Mouse (Mus musculus) G1E-ER4 (cell line): ENCODE measurements around the gene Tmem131l. TPM values are rescaled to one million over a fixed set of nuclear protein-coding genes. Genes with fewer than 3 reads are reported as not detected.

Experiments used
- GATA1 ChIP-seq: IDR thresholded peaks from one replicate; pipeline ENCODE4 v1.8.0; 2012; ENCODE audit warnings: low read length, inconsistent platforms
- polyA plus RNA-seq: library from polyadenylated mRNA; stranded (reverse); fragments of >175 nt; gene quantifications from 2 replicates; pipeline ENCODE4 v1.2.3, GENCODE M21; 2012

The Tmem131l gene
- polyA plus RNA-seq, 1 experiment = 39.4 TPM

DNA sequence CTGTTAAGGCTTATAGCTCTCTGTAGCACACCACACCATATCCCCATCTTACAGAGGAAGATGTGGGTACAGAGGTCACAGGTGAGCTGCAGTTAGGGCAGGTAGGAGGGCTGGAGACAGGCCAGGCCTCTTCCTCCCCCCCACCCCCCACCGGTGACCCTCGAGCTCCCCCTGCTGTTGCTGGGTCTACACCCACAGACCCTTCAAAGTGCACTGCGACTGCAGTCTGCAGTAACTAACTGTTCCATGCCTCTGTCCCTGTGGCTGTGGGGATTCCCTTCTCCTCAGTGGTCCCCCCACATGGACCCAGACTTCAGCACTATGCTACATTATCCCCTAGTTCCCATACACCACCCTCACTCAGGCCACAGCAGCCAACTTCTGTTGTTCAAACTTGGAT is 144.2 kb downstream of the Tmem131l start:
- TF ChIP-seq GATA1 = no peak

GRCm38 (mm10) chr3:83895111-83895510 is 144.9 kb downstream of the Tmem131l start:
- no peak for TF ChIP-seq GATA1

- no peak for TF ChIP-seq GATA1
These were observed 154.8 kb downstream of the Tmem131l start for GRCm38 (mm10) chr3:83885163-83885562.

DNA sequence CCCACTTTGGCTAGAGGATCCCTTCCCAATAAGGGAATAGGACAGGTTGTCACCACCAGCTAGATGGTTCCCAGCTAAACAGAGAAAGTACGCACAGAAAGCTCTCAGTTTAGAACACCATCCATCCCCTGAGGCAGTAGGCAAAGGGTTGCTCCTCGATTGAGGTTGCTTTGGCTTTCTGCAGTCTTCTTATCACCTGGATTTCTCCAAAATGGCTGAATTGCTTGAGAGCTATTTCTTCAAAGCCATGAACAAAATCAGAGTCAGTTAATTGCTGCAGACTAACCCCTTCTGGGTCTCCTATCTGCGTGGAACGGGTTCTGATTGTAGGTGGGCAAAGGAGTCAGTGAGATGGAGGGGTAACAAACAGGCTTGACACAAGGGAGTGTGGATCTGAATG is 161.2 kb downstream of the Tmem131l start:
- no peak for TF ChIP-seq GATA1

DNA sequence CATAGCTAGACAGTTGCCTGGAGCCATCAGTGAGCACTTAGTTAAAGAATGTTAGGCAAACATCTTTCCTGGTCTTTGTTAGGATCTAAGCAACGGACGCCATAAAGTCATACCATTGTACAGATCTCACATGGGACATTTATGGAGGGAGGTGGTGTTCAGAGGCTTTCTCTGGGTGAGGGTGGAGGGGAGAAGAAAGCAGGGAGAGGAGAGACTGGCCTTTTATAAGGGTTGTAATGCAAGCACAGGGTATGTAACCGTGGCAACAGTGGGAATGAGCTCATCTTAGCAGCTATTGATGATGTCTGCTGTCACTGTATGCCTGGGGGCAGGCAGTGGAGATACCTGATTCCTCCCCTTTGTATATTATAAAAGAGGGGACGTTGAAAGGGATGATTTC is 163.7 kb downstream of the Tmem131l start:
- TF ChIP-seq GATA1 = no peak

DNA sequence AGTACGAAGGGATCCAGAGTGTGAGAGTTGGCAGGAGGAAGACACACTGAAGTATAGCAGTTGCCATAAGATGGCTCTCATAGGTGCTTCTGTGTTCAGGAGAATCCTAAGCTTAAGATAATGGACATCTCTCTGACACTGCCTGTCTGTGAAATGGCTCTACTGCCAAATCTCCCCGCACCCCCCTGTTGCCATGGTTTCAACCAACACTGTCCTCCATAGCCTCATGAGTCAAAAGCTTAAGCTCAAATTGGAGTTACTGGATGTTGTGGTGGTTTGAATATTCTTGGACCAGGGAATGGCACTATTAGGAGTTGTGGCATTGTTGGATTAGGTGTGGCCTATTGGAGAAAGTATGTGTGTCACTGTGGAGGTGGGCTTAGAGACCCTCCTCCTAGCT is 170.2 kb downstream of the Tmem131l start:
- TF ChIP-seq GATA1 = no peak

DNA sequence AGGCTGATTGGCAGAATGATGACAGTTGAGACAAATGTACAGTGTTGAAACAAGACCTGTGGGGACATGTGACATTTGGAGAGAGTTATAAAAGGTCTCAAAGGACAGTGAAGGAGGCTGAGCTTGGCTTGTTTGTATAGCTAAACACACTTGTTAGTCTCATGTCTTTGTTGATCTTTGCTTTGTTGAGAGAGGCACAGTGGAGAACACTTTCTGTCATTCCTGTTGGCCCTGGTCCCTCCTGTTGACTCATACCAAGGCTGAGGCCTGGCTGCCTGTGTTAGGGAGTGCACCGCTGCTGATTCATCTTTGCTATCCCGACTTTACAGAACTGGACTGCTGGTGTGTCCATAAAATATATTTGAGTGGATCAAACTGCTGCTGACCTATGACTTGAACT is 174.8 kb downstream of the Tmem131l start:
- no peak for TF ChIP-seq GATA1

- no peak for TF ChIP-seq GATA1
These were observed 175.9 kb downstream of the Tmem131l start for GRCm38 (mm10) chr3:83864064-83864548.

- TF ChIP-seq GATA1 = no peak
These were observed 177.0 kb downstream of the Tmem131l start for GRCm38 (mm10) chr3:83862956-83863355.

GRCm38 (mm10) chr3:83859595-83859994 is 180.4 kb downstream of the Tmem131l start:
- TF ChIP-seq GATA1 = no peak

GRCm38 (mm10) chr3:83859071-83859470 is 180.9 kb downstream of the Tmem131l start:
- TF ChIP-seq GATA1 = no peak

GRCm38 (mm10) chr3:83857621-83858020 is 182.4 kb downstream of the Tmem131l start:
- no peak for TF ChIP-seq GATA1

- TF ChIP-seq GATA1 = no peak
These were observed 184.3 kb downstream of the Tmem131l start for GRCm38 (mm10) chr3:83855643-83856042.

DNA sequence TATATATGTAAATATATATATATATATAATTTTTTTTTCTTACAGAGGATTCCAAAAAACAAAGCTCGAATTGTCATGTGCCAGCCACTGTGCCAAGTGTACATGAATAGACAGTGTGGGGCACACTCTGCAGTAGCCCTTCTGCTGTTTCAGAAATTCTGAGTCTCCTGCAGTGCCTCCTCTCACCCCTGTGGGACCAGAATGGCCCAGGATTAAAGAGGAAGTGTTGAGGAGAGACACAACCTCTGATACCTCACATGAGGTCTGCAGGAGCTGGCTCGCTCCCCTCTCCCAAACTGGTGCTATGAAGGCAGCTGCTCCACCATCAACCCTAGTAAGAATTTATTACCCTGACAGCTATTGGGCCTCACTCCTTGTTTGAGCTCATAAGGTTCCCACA is 190.6 kb downstream of the Tmem131l start:
- TF ChIP-seq GATA1 = no peak

Other genes with a start within 250 kb of the Tmem131l start
- not detected in 2 replicates for gene Tlr2, start 198.4 kb downstream of the Tmem131l start, polyA plus RNA-seq
- 1.8 and 2.4 TPM in 2 replicates for gene Mnd1, start 115.6 kb upstream of the Tmem131l start, polyA plus RNA-seq
- not detected in 2 replicates for gene Gm6525, start 133.9 kb upstream of the Tmem131l start, polyA plus RNA-seq